Mouse (Mus musculus): ENCODE measurements around the gene BC030870. TPM values are rescaled to one million over a fixed set of nuclear protein-coding genes. Genes with fewer than 3 reads are reported as not detected.

The BC030870 gene
- not detected for polyA plus RNA-seq (2014; fragmentation: Illumina TruSeq; extraction: RNeasy Lipid Tissue Mini Kit (QIAGEN cat#74804); ENCODE audit: low read depth, low replicate concordance)

DNA sequence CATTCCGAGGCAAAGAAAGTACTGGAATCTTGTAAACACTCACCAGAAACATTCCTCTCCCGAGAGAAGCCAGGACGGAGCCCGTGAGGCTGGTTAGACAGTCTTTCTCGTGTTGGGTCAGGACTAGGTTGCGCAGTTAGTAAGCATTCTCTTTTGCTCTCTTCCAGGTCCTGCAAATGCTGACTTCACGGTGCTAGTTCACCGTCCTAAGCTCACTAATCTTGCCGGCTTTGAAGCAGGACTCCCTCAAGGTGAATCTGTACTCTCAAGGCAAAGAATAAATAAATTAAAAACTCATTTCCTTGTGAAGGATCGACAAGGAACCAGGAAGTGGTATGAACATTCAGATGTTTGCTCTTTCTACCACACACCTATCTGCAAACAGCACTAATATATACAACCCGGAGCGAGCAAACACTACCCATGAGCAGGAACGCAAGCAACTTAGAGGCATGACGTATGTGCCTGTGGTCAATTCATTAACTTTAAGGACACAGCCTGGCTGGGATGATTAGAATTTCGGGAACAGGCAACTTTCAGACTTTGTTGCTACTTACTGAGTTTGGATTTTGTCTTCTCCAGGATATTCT is at the start of gene BC030870:
Gene BC030870 (minus strand): TSS at position 365 of the 590 bp plus-strand sequence.

DNA sequence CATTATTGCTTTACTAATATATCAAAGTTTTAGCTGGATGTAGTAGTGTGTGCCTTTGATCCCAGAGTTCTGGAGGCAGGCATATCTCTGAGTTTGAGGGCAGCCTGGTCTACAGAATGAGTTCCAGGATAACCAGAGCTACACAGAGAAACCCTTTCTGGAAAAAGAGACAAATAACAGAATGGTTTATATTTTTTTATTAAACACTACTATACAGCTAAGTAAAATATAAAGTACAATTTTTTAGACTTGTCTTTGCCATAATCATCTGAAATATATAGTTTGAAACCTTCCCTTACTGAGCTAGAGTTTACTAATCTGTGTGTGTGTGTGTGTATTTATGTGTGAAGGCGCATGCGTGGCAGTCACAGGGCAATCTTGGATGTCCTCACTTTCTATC is 54.6 kb downstream of the BC030870 start, which contains the start of gene Gm10663:
Gene Gm10663 (plus strand): TSS at position 301 of the 400 bp plus-strand sequence.

DNA sequence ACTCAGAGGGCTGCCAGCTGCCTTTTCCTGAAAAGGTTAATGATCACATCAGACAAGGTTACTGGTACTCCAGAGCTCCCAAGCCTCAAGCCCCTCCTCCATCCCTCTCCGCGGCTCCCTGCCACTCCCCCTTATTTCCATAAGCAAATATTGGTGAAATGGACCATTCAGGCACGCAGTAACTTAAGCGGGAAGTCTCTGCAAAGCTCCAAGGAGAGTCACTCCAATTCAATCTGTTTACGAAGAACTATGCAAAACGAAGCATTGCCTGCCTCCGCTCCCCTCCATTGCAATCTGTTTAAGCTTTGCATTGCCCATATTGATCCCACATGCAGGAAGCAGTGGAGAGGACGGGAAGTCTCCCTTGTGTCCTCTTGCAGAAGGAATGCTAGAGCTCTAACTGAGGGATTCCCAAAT is 92.2 kb downstream of the BC030870 start, which contains the start of gene Apela:
Gene Apela (minus strand): TSS at position 220 of the 417 bp plus-strand sequence.

Other genes with a start within 250 kb of the BC030870 start
- gene Tmem192, start 182.4 kb downstream of the BC030870 start, polyA plus RNA-seq (2014; fragmentation: Illumina TruSeq; extraction: RNeasy Lipid Tissue Mini Kit (QIAGEN cat#74804); ENCODE audit: low read depth, low replicate concordance): 9.9 TPM
- gene Trim75, start 141.7 kb downstream of the BC030870 start, polyA plus RNA-seq (2014; fragmentation: Illumina TruSeq; extraction: RNeasy Lipid Tissue Mini Kit (QIAGEN cat#74804); ENCODE audit: low read depth, low replicate concordance): not detected
- 0.10 TPM for gene Trim61, start 111.0 kb downstream of the BC030870 start, polyA plus RNA-seq (2014; fragmentation: Illumina TruSeq; extraction: RNeasy Lipid Tissue Mini Kit (QIAGEN cat#74804); ENCODE audit: low read depth, low replicate concordance)
- gene Trim60, start 111.0 kb downstream of the BC030870 start, polyA plus RNA-seq (2014; fragmentation: Illumina TruSeq; extraction: RNeasy Lipid Tissue Mini Kit (QIAGEN cat#74804); ENCODE audit: low read depth, low replicate concordance): not detected
- gene Apela, start 92.2 kb downstream of the BC030870 start, polyA plus RNA-seq (2014; fragmentation: Illumina TruSeq; extraction: RNeasy Lipid Tissue Mini Kit (QIAGEN cat#74804); ENCODE audit: low read depth, low replicate concordance): not detected
- not detected for gene Gm10663, start 54.5 kb downstream of the BC030870 start, polyA plus RNA-seq (2014; fragmentation: Illumina TruSeq; extraction: RNeasy Lipid Tissue Mini Kit (QIAGEN cat#74804); ENCODE audit: low read depth, low replicate concordance)

Measured in testis, adult 10 weeks (tissue).